Mouse (Mus musculus): ENCODE measurements around the gene Hist2h4.

DNA sequence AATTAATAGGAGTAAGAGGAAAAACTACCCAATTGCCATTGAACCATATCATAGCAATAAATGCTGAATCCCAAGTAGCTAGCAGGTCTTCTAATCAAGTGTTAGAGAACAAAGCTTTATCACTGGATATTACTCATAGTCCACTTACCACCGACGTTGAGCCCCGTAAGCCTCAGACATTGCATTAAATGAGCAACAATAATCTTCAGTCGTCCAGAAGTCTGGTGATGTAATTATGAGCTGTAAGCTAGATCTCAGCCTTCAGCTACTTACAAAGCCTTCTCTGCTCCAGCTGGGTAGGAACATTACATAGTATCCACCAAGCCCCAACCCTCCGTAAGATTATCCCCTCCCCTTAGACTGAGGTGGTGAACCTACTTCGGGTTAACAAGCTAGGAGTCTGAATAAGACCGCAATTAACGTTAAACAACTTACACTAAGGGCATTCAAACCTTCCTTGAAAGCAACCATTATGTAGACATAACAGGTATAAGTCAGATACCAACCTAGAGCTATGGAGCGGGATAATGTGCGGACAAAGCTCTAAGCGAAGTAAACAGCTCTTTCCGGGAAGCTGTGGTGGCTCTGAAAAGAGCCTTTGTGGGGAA, 25.1 kb downstream of the Hist2h4 start:
- no peak for TF ChIP-seq POLR2A (IDR thresholded peaks at IDR 0.05; ENCODE audit: extremely low read depth, insufficient read depth, low read length)
- no peak for TF ChIP-seq CTCF (IDR thresholded peaks at IDR 0.05; ENCODE audit: extremely low read depth, insufficient read depth, low read length)
